Mouse (Mus musculus) retina, postnatal 1 day (tissue): ENCODE data around the gene Cfd.

ENCODE experiments used
- DNase-seq: peaks from one replicate; pipeline ENCODE4 v3.0.0-alpha.2; 2012

Cfd gene

DNA sequence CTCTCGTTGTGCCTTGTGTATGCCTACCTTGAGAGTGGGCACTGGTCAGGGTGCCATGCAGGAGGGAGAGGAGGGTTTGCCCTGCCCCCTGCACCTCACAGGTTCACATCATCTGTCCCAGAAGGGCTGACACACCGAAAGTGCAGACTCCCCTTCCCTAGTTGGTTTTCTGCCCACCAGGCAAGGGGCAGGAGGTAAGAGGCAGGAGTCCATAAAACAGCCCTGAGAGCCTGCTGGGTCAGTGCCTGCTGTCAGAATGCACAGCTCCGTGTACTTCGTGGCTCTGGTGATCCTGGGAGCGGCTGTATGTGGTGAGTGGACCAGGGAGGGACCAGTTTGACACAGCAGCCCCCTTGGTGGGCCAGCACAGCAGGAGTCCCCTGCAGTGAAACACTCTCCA lies at the start of gene Cfd:
TSS of gene Cfd (plus strand) at position 184 of the 400 bp plus-strand sequence.
- no peak for DNase-seq

DNA sequence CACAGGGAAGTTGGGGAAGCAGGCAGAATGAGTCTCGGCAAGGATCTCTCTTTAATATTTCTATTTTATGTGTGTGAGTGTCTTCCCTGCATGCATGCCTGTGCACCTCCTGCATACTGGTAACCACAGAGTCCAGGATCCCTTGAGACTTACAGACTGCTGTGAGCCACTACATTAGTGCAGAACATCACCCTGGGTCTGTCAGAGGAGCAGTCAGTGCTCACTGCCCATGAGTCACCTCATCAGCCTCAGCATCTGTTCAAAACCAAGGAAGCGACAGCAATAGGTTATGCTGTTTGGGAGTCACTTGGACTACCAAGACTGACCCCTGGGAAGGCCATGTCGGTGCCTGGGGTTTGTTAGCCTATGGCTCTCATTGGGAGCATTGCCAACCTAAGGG lies 48.3 kb upstream of the Cfd start:
- no peak for DNase-seq

DNA sequence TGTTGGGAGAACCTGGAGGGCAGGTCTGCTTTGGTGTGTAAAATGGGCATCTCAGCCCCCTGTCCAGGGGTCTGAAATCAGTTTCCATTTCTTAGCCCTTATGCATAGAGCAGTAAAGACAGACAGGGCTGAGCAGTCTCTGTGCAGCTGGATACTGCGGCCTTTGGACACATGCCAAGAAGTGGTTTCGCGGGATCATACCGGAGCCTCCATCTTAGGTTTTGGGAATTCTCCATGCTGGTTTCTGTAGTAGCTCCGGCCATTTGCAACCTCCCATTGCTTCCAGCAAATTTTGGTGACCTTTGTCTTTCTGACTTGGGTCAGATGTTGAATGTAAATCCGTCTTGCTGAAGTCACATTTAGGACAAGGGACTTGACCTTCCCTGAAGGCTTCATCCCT lies 47.2 kb upstream of the Cfd start:
- peak; percentile 60 for DNase-seq

DNA sequence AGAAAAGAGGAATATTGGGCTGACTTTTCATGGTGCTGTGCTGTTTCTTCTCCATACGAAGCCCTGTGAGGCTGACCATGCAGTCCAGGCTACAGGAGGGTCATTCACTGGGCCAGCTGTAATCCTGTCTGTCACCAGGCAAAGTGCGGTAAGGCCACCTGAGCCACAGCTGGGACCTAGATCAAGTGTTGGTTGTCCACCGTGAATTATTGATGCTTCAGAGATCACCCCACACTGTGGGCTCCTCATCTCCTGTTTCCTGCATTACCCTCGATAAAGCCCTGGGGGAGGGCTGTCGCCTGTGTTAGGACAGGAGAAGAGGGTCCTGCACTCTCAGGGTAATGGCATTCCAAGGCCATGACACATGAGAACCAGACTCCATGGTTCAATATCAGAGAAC lies 44.1 kb upstream of the Cfd start:
- DNase-seq: no peak

DNA sequence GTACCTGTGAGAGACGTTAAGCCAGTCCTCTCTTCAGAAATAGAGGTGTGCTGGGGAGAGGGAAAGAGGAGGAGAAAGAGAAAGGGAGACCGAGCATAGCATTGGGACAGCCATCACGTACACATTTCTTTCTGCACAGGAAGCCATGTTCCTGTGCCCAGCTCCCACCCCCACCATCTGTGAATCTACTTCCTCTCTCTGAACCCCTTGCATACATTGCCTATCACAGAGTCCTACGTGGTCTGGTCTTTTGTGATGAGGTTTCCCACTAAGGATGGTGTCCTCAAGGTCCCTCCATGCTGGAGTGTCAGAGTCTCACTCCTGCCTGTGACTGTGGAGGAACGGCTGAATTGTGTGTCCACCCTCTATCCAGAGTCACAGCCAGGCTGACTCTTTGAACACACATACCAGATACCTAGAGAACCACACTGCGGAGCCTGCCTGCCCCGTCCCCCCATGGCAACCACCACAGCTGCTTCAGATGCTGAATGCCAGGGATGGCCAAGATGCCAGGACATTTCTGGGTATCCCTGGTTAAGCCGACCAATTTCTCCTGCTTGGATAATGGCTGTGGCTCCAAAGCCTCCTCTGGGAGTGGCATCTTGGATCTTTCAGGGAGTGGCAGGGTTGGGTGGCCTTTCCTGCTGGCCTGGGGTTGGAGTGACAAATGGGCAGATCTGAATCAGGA lies 40.6 kb upstream of the Cfd start:
- no peak for DNase-seq

DNA sequence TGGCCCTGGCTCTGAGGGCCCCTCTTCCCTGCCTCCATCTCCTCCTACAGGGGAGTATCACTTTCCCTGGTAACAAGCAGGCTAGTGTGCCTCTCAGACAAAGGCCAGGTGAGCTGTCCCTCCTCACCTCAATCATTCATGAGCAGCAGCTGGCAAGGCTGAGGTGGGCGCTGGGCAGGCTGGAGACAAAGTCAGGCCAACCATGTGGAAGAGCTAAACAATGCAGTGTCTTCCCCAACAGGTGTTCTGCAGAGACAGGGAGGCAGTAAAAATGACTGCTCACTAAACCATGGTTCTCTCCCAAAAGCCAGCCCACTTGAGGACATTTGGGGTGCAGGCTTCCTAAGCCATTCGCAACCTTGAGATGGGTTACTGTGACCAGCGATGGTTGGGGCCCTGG lies 39.0 kb upstream of the Cfd start:
- DNase-seq: no peak

DNA sequence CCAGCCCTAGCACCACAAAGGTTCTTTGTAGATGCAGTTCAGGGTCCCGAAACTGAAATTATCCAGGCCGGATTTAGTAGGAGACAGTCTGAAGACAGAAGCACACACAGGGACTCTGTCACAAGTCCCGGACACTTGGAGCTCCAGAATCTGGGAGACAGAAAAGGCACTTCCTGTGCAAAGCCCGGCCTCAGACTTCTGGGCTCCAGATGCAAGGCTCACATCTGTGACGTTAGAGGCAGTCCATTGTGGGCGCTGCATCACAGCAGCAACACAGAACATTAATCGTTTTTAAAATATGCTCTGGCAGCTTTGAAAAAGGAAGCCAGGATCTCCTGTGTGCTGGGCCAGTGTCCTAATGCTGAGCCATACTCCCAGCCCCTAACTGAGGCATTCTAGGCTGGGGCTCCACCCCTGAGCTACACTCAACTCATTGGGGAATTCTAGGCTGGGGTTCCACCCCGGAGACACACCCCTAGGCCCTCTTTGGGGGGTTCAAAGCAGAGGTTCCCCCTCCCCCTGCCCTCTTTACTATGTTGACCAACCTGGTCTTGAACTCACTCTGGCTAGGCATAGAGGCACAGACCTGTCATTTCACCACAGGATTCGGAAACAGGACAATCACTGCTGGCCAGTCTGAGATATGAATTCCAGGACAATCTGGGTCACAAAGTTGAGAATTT lies 38.4 kb upstream of the Cfd start:
- DNase-seq: no peak

DNA sequence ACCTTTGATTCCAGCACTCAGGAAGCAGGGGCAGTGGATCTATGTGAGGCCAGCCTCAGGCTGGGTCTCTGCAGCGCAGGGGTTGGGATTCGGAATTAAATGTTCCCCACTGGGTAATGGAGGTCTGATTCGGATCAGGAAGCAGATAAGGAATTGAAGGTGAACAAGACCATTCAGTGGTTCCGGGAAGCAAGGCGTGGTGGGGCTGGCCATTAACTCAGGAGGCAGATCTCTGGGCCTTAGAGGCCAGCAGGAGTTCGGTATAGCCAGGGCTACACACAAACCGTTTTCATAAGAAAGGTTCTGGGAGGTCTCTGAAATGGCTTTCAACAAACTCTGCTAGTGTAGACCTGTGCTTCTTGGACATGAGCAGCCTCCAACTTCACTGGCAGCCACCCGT lies 37.8 kb upstream of the Cfd start:
- no peak for DNase-seq

DNA sequence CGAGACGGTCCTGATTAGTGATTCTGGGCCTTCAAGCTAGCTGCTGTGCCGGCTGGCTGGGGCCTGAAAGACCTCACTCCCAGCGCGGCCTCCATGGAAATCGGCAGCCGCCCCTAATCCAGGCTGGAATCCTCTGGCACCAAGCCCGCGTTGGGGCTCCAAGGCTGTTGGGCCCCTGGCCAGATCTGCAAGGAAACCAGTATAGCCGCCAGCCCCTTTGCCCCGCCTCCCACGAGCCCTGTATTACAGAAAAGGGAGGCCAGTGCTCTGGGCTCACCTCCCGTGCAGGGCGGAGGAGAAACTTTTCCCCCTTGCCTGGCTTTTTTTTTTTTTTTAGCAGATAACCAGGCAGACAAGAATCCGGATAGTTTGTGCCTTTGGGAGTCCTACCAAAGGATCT lies 37.3 kb upstream of the Cfd start:
- peak; percentile 96 for DNase-seq

DNA sequence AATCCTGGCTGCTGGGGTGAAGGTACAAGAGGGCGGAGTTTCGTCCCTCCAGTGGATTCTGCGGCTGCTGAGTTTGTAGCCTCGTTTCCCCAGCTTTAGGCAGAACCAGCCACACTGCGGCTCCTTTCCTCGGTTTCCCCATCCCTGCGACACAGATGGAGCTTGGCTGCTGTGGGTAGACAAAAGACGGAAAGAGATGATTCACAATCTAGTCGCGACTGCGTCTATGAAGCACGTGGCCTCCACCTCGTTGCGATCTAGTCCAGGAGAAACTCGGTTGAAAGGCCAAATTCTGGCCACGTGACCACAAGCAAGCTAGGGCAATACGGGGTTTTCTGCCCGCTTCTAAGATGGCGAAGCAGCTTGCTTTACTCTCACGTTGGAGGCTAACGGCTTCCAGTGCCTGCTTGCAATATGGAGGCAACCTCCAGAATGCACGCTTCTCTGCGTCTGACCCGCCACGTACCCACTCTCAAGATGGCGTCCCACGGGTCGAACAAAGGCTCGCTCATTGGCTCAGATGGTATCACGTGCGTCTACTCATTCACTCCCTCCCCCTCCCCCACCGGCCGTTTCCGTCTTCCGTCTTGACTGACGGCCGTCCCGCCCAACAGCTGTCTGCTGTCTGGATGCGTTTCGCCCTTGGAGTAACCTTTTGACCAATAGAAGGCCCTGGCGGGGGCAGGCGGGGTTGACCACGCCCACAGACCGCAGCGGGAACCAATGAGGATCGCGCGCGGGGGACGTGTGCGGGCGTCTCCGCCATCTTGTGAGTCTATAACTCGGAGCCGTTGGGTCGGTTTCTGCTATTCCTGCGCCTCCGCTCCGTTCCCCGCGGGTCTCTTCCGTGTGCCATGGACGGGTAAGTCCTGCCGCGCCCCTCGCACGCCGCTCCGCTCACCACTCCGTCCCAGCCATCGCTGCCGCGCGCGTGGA lies 36.5 kb upstream of the Cfd start, which contains the start of gene Ptbp1:
TSS of gene Ptbp1 (plus strand) at position 568 of the 936 bp plus-strand sequence.
- DNase-seq: peak; percentile 100

DNA sequence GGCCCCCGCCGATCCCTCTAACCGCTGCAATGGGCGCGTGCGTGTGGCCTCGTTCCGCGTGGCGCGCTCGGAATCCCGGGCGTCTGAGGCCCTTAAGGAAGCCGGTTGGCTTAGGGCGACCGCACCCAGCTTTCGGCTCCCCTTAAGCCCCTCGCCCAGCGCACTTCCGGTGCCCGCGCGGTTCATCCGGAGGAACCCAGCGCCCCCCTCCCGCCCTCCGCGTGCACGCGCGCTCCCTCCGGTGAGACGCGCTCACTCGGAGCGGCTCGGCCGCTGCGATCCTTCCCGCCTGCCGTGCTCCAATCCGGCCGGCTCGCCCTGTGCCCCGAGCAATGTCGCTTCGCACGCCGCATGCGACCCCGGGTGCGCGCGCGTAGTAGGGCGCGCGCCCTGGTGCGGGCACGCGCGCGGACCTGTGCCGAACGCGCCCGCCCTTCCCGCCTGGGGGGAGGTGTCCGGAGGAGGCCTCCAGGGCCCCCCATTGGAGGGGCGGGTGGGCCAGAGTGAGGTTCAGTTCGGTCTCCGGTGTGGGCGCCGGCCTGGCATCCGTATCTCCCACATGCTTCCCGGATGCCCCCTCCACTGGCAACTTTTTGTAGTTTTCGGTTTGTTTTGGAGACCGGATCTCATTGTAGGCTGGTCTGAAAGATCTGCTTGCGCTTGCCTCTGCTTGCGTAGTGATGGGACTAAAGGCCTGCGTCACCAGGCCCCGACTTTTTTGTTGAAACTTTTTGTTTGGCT lies 35.7 kb upstream of the Cfd start:
- peak; percentile 88 for DNase-seq

DNA sequence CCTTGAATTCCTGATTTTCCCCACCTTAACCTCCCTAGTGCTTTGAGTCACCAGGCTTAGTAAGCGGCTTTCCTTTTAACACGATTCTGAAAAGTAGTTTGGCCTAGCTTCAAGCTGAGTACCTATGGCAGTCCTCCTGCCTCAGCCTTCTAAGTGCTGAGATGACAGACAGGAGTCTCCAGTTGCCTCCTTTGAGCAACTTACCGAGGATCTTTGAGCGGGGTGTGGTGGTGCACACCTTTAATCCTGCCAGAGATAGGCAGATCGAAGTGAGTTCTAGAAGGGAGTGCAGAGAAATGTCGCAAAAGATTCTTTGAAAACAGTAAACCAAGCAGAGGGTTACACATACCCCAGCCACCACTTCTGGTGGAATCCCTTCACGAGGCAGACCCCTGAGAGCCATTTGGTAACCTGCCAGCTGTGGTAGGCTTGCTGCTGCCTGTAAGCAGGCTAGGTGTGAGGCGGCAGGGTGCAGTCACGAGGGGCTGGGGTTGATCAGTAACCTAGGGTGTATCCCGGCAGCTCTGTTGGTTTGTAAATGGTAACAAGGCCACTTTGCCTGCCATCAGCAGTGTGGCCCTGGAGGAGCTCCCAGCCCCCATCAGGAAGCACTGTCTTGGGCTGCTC lies 35.0 kb upstream of the Cfd start:
- DNase-seq: no peak

DNA sequence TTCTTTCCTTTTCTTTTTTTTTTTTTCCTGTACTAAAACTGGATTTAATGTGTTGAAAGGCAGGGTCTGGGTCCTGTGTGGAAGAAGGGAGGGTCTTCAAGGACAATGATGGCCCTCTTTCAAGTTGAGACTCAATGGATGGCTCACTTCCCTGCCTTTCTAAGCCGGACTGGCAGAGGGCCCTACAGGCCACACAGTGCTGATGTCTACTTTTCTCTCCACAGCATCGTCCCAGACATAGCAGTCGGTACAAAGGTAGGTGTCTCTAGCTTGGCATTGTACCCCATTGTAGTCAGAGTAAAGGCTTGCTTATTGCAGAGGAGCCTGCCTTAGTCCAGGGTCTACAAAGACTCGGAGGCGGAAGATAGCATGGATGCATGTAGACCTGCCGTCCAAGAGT lies 34.4 kb upstream of the Cfd start:
- no peak for DNase-seq

DNA sequence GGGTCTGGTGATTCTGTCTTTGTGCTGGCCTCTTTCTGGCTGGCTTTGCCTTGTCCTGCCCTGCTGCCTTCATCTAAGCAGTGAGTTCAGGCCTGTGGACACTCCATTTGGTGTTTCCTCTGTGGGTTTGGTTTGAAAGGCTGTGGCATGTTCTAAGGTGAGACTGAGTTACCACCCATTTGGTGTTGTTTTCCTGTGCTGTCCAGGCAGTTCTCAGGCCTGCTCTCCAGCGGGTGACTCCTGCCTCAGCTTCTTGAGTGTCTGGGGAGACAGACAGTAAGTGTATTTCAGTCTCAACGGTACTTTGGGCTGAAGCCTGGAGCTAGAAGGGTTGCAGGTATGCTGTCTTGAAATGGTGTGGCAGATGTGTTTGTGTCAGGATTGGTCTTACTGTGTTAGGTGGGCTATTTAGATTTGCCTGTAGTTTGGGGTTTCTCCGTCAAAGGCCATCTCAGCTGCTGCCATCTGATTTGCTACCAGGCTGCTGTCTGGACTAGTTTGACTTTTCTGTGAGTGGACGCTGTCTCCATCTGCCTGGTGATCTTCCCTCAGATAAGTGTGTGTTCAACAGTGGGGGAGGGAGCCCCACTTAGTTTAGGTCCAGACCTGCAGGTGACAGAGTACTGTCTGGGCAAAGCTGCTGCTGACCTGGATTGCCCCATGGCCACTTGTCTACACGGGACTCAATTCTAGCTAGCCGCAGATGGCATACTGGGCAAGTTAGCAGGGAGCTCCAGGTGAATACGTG lies 33.8 kb upstream of the Cfd start:
- no peak for DNase-seq

DNA sequence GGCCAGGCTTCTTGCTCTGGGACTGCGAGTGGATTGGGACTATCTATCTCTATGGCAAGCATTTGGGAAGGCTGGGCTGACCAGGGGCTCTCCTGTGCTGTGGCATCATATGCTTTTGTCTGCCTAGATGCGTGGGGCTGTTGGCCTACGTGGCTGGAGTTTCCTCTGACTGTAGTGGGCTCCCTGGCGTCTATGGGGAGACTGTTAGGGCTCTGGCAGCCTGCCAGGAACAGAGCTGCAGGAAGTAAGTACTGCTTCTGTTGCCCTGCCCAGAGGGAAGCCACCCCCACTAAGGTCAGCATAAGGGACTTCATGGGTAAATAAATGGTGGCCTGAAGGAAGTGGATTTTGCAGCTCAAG lies 33.2 kb upstream of the Cfd start:
- peak; percentile 74 for DNase-seq

DNA sequence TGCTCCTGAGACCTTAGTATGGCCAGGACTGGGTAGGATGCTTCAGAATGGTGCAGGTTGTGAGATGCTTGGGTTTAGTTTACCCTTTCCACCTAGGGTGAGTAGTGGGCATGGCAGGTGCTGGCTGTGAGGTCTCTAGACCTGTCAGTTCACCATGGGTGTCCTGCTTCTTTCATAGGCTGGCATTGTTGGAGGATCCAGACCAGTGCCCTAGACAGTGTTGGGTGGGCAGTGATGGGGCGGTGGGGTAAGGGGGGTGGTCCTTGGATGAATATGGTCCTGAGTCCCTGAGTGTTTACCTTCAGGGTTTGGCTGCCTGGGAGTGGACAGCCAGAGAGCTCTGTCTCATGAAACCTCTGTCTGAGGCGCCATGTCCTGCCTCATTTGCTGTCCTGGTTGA lies 32.8 kb upstream of the Cfd start:
- no peak for DNase-seq

DNA sequence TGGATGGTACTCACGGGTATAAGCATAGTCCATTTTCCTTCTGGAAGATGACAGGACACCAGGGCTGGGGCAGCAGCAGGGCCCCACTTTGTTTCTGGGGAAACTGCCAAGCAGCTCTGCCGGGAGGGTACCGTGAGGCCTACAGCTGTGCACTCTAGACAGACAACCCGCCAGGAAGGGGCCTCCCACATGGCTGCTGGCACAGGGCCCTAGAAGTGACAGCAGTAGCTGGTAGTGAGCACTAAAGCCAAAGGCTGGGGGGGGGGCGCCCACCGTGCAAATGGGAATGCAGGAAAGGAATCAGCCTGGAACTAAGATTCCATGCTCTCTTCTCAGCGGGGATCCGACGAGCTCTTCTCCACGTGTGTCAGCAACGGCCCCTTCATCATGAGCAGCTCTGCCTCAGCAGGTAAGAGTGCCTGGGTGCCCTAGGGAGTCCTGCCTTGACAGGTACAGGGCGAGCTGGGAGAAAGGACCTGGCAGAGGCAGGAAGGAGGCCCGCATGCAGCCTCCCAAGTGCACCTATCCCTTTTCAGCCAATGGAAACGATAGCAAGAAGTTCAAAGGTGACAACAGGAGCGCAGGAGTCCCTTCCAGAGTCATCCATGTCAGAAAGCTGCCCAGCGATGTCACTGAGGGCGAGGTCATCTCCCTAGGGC lies 32.1 kb upstream of the Cfd start:
- peak; percentile 60 for DNase-seq

DNA sequence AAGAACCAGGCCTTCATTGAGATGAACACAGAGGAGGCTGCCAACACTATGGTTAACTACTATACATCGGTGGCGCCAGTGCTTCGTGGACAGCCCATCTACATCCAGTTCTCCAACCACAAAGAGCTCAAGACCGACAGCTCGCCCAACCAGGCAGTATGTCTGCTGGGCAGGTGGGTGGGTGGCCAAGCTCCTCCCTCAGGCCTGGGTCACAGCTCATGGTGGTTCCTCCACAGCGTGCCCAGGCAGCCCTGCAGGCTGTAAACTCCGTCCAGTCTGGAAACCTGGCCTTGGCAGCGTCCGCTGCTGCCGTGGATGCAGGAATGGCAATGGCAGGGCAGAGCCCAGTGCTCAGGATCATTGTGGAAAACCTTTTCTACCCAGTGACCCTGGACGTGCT lies 31.5 kb upstream of the Cfd start:
- no peak for DNase-seq

DNA sequence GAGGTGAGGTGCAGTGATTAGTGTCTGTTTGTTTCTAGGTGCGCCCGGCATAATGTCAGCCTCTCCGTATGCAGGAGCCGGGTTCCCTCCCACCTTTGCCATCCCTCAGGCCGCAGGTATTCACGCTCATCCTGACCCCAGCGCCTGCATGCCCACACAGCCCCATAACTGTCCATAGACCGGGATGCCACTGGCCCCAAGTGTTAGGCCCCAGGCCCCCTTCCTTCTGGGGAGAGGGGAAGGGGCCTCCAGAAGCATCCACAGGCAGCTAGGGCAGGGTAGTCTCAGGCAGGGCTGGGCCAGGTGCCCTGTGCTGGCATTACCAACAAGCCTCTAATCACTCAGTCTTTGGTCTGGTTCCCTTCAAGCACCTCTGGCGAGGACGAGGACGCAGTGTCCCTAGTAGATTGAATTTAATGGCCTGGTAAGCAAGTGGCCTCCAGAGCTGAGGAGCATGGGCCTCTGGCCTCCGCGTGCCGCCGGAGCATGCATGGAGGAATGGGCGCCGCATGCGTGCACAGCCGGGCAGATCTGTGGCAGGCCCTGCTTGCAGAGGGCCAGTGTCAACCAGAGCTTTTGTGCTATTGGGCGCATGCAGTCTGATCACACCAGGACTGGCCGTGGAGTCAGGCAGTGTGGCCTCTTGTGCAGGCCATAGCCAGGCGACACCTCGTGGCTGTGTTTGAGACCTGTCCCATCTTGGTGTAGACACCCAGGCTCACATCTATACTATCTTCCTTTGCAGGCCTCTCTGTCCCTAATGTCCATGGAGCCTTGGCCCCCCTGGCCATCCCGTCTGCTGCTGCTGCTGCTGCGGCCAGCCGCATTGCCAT lies 30.4 kb upstream of the Cfd start:
- DNase-seq: no peak
